Mouse (Mus musculus): ENCODE measurements around the gene Gm21983. TPM values are rescaled to one million over a fixed set of nuclear protein-coding genes. Genes with fewer than 3 reads are reported as not detected.
A peak's percentile ranks its signal among the peaks of the same experiment; 100 is the strongest.

The Gm21983 gene
- polyA plus RNA-seq, 1 experiment from 2014 or later, result 0.59 TPM

GRCm38 (mm10) chr7:27166614-27167474 is 14.0 kb downstream of the Gm21983 start, which contains the start of gene Egln2:
Egln2 (minus strand) TSS chr7:27166802.
- H3K27ac ChIP-seq, result peak within 1 kb of the TSS; percentile 98
- H3K4me2 ChIP-seq, result peak within 1 kb of the TSS; percentile 77
- peak within 1 kb of the TSS; percentile 74 for H3K4me3 ChIP-seq (replicated peaks)
- H3K36me3 ChIP-seq, result peaks cover 26% of the 10 kb centered on the region
- ATAC-seq (ENCODE audit: insufficient read depth, low FRiP score, low read depth), result peak; percentile 84
- peak within 1 kb of the TSS; percentile 65 for H3K9ac ChIP-seq
- peaks cover 41% of the 10 kb centered on the region for H3K4me1 ChIP-seq
- 2% methylated on average over 61 of the region's 61 CpGs for WGBS
- H3K27me3 ChIP-seq (replicated peaks), result no peaks in the 10 kb centered on the region
- no peaks in the 10 kb centered on the region for H3K9me3 ChIP-seq

DNA sequence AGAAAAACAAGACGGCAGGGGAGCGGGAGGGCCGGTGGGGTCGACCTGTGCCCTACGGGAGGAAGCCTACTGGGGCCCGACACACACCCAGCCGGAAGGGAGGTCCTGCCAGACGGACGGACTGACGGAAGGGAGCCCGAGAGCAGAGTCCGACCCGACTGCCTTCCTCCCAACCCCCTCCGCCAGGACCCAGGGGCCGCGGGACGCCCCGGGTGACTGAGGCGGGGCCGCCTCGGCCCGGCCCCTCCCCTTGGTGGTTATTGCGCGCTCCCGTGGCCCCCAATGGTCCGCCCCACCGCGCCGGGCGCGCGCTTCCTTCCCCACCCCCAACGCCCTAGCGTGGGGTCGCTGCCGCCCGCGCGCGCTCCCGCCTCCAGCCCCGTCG is 14.7 kb downstream of the Gm21983 start:
- H3K27me3 ChIP-seq (replicated peaks), result no peaks in the 10 kb centered on the region
- 0% methylated on average over 39 of the region's 43 CpGs for WGBS
- peak overlapping the region; percentile 77 for H3K4me2 ChIP-seq
- peaks cover 24% of the 10 kb centered on the region; the same call in 1 of the 2 replicates for H3K36me3 ChIP-seq
- H3K9ac ChIP-seq, result peak overlapping the region; percentile 65
- H3K4me3 ChIP-seq (replicated peaks), result peak overlapping the region; percentile 74
- peaks cover 47% of the 10 kb centered on the region for H3K4me1 ChIP-seq
- peak; percentile 79 for ATAC-seq (ENCODE audit: insufficient read depth, low FRiP score, low read depth)
- no peaks in the 10 kb centered on the region for H3K9me3 ChIP-seq
- peak overlapping the region; percentile 98 for H3K27ac ChIP-seq

DNA sequence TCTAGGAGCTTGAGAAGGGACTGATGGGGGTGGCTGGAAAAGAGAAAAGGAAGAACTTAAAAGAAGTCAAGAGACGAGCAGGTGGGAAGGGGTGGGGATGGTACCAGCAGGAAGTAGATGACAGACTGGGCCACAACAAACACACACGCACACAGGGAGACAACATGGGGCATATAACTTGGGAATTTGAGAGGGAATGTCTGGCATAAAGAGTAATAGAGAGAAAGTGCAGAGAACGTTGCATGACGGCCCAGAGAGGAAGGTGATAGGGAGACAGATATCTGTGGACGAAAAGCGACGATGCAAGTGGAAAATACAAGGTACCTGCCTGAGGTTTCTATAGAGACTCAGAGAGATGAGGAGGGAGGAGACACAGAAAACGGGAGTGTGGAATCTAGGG is 15.2 kb downstream of the Gm21983 start:
- Histone ChIP-seq H3K9ac (peak overlapping the region; percentile 65), H3K27ac (peak overlapping the region; percentile 98), H3K4me3 (replicated peaks) (peak overlapping the region; percentile 74), H3K4me2 (peak overlapping the region; percentile 77), H3K27me3 (replicated peaks) (no peaks in the 10 kb centered on the region), H3K36me3 (peaks cover 19% of the 10 kb centered on the region; the same call in 1 of the 2 replicates), H3K4me1 (peaks cover 52% of the 10 kb centered on the region), H3K9me3 (no peaks in the 10 kb centered on the region)
- no peak for ATAC-seq (ENCODE audit: insufficient read depth, low FRiP score, low read depth)
- 4% methylated on average over 8 of the region's 8 CpGs for WGBS

- Histone ChIP-seq H3K9ac (0 out of 2 replicates have a peak overlapping the region, but pooled peaks have one; percentile 65), H3K27me3 (replicated peaks) (no peaks in the 10 kb centered on the region), H3K27ac (0 out of 2 replicates have a peak overlapping the region, but pooled peaks have one; percentile 98), H3K4me1 (peaks cover 56% of the 10 kb centered on the region), H3K9me3 (no peaks in the 10 kb centered on the region), H3K4me2 (peak overlapping the region; percentile 77), H3K4me3 (replicated peaks) (peak overlapping the region; percentile 74), H3K36me3 (peaks cover 19% of the 10 kb centered on the region; the same call in 1 of the 2 replicates)
- no peak for ATAC-seq (ENCODE audit: insufficient read depth, low FRiP score, low read depth)
- 70% methylated on average over 23 of the region's 23 CpGs for WGBS
These were observed 15.8 kb downstream of the Gm21983 start for GRCm38 (mm10) chr7:27165007-27165655.

- H3K4me3 ChIP-seq (replicated peaks), result peak overlapping the region; percentile 74
- peak overlapping the region; percentile 77 for H3K4me2 ChIP-seq
- peaks cover 59% of the 10 kb centered on the region for H3K4me1 ChIP-seq
- H3K36me3 ChIP-seq, result peaks cover 21% of the 10 kb centered on the region
- no peak overlapping the region for H3K9ac ChIP-seq
- ATAC-seq (ENCODE audit: insufficient read depth, low FRiP score, low read depth), result no peak
- 79% methylated on average over 33 of the region's 33 CpGs for WGBS
- H3K9me3 ChIP-seq, result no peaks in the 10 kb centered on the region
- H3K27ac ChIP-seq, result no peak overlapping the region
- no peaks in the 10 kb centered on the region for H3K27me3 ChIP-seq (replicated peaks)
These were observed 16.6 kb downstream of the Gm21983 start for GRCm38 (mm10) chr7:27164112-27164947.

- Histone ChIP-seq H3K27ac (no peak overlapping the region), H3K4me3 (replicated peaks) (no peak overlapping the region; the same call in 1 of the 2 replicates)
These were observed 17.5 kb downstream of the Gm21983 start for GRCm38 (mm10) chr7:27163450-27163805.

GRCm38 (mm10) chr7:27162780-27163449 is 18.0 kb downstream of the Gm21983 start:
- no peak overlapping the region for H3K9ac ChIP-seq
- no peak overlapping the region for H3K27ac ChIP-seq
- peaks cover 59% of the 10 kb centered on the region for H3K4me1 ChIP-seq
- ATAC-seq (ENCODE audit: insufficient read depth, low FRiP score, low read depth), result no peak
- peak overlapping the region; percentile 77; the same call in 1 of the 2 replicates for H3K4me2 ChIP-seq
- 73% methylated on average over 5 of the region's 5 CpGs for WGBS
- H3K36me3 ChIP-seq, result peaks cover 34% of the 10 kb centered on the region
- H3K4me3 ChIP-seq (replicated peaks), result no peak overlapping the region; the same call in 1 of the 2 replicates
- H3K27me3 ChIP-seq (replicated peaks), result no peaks in the 10 kb centered on the region
- H3K9me3 ChIP-seq, result no peaks in the 10 kb centered on the region

More at GRCm38 (mm10) chr7:27163450-27163805, 17.5 kb downstream of the Gm21983 start:
- no peaks in the 10 kb centered on the region for H3K9me3 ChIP-seq
- peaks cover 30% of the 10 kb centered on the region for H3K36me3 ChIP-seq
- peaks cover 59% of the 10 kb centered on the region for H3K4me1 ChIP-seq
- 70% methylated on average over 5 of the region's 5 CpGs for WGBS
- H3K27me3 ChIP-seq (replicated peaks), result no peaks in the 10 kb centered on the region
- no peak for ATAC-seq (ENCODE audit: insufficient read depth, low FRiP score, low read depth)
- H3K9ac ChIP-seq, result no peak overlapping the region
- H3K4me2 ChIP-seq, result peak overlapping the region; percentile 77

GRCm38 (mm10) chr7:27161744-27162143 is 19.1 kb downstream of the Gm21983 start:
- Histone ChIP-seq H3K27ac (no peak overlapping the region), H3K27me3 (replicated peaks) (no peaks in the 10 kb centered on the region), H3K36me3 (peaks cover 38% of the 10 kb centered on the region), H3K4me2 (no peak overlapping the region), H3K9me3 (no peaks in the 10 kb centered on the region), H3K9ac (no peak overlapping the region), H3K4me1 (peaks cover 52% of the 10 kb centered on the region), H3K4me3 (replicated peaks) (no peak overlapping the region)
- ATAC-seq (ENCODE audit: insufficient read depth, low FRiP score, low read depth), result no peak
- WGBS, result 73% methylated on average over 4 of the region's 4 CpGs

- WGBS, result 82% methylated on average over 3 of the region's 3 CpGs
- H3K36me3 ChIP-seq, result peaks cover 38% of the 10 kb centered on the region
- H3K4me1 ChIP-seq, result peaks cover 52% of the 10 kb centered on the region
- no peaks in the 10 kb centered on the region for H3K9me3 ChIP-seq
- H3K27ac ChIP-seq, result 0 out of 2 replicates have a peak overlapping the region, but pooled peaks have one; percentile 9
- H3K9ac ChIP-seq, result no peak overlapping the region
- ATAC-seq (ENCODE audit: insufficient read depth, low FRiP score, low read depth), result no peak
- H3K4me2 ChIP-seq, result no peak overlapping the region
- no peak overlapping the region for H3K4me3 ChIP-seq (replicated peaks)
- H3K27me3 ChIP-seq (replicated peaks), result no peaks in the 10 kb centered on the region
These were observed 20.0 kb downstream of the Gm21983 start for GRCm38 (mm10) chr7:27160921-27161320.

DNA sequence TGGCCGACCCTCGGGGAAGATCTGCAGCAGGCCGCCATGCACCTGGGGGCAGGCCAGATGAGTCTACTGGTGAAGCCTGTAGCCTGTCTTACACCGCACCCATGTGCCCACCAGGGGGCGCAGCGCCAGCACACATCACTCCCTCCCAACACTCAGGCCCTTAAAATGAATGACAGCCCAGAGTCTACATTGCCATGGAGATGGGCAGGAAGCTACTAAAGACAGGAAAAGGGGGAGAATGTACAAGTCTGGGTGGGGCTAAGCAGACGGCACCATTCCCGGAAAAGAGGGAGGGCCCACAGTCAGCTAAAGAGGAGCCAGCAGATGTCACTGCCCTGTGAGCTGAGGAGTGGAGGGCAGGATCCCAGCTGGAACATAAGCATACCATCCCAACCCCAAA is 21.0 kb downstream of the Gm21983 start:
- H3K4me2 ChIP-seq, result no peak overlapping the region
- peaks cover 44% of the 10 kb centered on the region for H3K4me1 ChIP-seq
- H3K4me3 ChIP-seq (replicated peaks), result no peak overlapping the region
- H3K9ac ChIP-seq, result no peak overlapping the region
- peak; percentile 88 for ATAC-seq (ENCODE audit: insufficient read depth, low FRiP score, low read depth)
- no peaks in the 10 kb centered on the region for H3K9me3 ChIP-seq
- H3K36me3 ChIP-seq, result peaks cover 38% of the 10 kb centered on the region
- 15% methylated on average over 8 of the region's 8 CpGs for WGBS
- H3K27me3 ChIP-seq (replicated peaks), result no peaks in the 10 kb centered on the region
- H3K27ac ChIP-seq, result no peak overlapping the region

DNA sequence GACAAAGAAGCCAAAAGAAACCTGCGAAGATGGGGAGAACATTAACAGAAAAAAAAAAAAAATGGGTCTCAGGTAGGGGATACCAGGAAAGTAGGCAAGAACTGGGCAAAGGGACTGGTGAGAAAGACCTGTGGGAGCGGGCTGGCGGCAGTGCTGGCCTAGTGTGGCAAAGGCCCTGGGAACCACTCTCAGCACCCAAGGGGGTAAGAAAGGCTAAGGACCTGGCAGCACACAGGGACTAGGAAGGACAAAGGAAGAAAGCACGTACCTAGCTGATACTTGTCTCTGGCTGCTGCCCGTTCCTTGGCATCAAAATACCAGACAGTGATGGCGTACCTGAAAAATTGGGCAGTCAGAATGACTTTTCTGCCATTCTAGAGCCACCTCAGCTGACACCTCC is 21.6 kb downstream of the Gm21983 start:
- H3K4me1 ChIP-seq, result peaks cover 38% of the 10 kb centered on the region
- H3K9ac ChIP-seq, result no peak overlapping the region
- no peak overlapping the region for H3K4me3 ChIP-seq (replicated peaks)
- H3K27ac ChIP-seq, result no peak overlapping the region
- H3K4me2 ChIP-seq, result no peak overlapping the region
- ATAC-seq (ENCODE audit: insufficient read depth, low FRiP score, low read depth), result no peak
- H3K9me3 ChIP-seq, result no peaks in the 10 kb centered on the region
- peaks cover 34% of the 10 kb centered on the region for H3K36me3 ChIP-seq
- 91% methylated on average over 6 of the region's 6 CpGs for WGBS
- H3K27me3 ChIP-seq (replicated peaks), result no peaks in the 10 kb centered on the region

Measured in stomach, embryonic 15.5 days (tissue).